Mouse (Mus musculus): ENCODE data around the gene Gm38394. TPM values are rescaled to one million over a fixed set of nuclear protein-coding genes. Genes with fewer than 3 reads are reported as not detected.

Gene Gm38394
- polyA plus RNA-seq, 1 experiment, result 5.5 TPM

- DNase-seq (ENCODE audit: low spot score), result no peak
Observed at GRCm38 (mm10) chr1:133585995-133586537, 75.1 kb downstream of the Gm38394 start.

GRCm38 (mm10) chr1:133571293-133571692, 89.8 kb downstream of the Gm38394 start:
- no peak for DNase-seq (ENCODE audit: low spot score)

Other genes with a start within 250 kb of the Gm38394 start
- gene Sox13, start 236.9 kb downstream of the Gm38394 start, polyA plus RNA-seq (2012; rRNA removed), result 30.1 and 31.7 TPM in 2 replicates
- 135 and 175 TPM in 2 replicates for gene Snrpe, start 51.0 kb downstream of the Gm38394 start, polyA plus RNA-seq (2012; rRNA removed)
- 0.59 and 4.8 TPM in 2 replicates for gene Zbed6, start 433 bp downstream of the Gm38394 start, polyA plus RNA-seq (2012; rRNA removed)
- gene Lax1, start 28.8 kb upstream of the Gm38394 start, polyA plus RNA-seq (2012; rRNA removed), result 2.4 and 4.1 TPM in 2 replicates
- gene Atp2b4, start 139.7 kb upstream of the Gm38394 start, polyA plus RNA-seq (2012; rRNA removed), result 113 and 189 TPM in 2 replicates
- 133 and 156 TPM in 2 replicates for gene Optc, start 246.7 kb upstream of the Gm38394 start, polyA plus RNA-seq (2012; rRNA removed)